Mouse (Mus musculus): ENCODE measurements around the gene Ints7. TPM values are rescaled to one million over a fixed set of nuclear protein-coding genes. Genes with fewer than 3 reads are reported as not detected.

Gene Ints7
- total RNA-seq (2017) = 63.7 and 76.4 TPM in 2 replicates

DNA sequence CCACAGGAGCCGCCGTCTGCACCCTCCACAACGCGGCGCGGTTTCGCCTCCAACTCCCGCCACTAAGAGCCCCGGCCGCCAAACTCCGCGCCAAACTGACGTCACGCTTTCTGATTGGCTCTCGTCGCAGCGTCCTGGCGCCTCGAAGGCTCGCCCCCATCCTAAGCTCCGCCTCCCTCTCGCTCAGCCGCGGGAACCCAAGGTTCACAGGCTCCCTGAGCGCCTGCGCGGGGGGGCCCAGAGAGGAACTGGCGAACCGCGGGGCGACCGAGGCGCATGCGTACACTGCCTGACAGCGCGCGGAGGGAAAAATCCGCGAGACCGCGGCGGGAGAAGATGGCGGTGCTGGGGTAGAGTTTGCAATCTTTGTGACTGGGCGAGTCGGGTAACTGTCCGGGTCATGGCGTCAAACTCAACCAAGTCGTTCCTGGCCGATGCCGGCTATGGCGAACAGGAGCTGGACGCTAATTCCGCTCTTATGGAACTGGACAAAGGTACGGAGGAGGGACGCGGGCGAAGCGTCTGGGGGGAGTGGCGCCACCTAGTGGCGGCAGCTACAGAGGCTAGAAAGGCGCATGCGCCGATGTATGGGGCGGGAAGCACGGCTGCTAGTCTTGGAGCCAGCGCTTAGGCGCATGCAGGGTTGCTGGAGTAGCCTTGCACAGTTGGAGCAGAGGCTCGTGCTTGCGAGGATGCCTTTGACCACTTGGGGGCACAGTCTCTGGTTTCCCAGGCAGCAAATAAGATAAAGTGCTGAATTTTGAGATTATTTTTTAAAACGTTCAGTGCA is at the start of gene Ints7, which contains the start of gene Dtl:
Ints7 (plus strand) TSS at position 179 of the 790 bp plus-strand sequence.
Dtl (minus strand) TSS at position 87 of the 790 bp plus-strand sequence.
- ATAC-seq (replicated peaks in 1 of 2; ENCODE audit: insufficient read depth in 1 of 2, low FRiP score in 2 of 2, low TSS enrichment in 1 of 2, low read depth in 1 of 2, poor library complexity in 2 of 2, severe bottlenecking in 2 of 2) = peak; percentile 89 to 92

DNA sequence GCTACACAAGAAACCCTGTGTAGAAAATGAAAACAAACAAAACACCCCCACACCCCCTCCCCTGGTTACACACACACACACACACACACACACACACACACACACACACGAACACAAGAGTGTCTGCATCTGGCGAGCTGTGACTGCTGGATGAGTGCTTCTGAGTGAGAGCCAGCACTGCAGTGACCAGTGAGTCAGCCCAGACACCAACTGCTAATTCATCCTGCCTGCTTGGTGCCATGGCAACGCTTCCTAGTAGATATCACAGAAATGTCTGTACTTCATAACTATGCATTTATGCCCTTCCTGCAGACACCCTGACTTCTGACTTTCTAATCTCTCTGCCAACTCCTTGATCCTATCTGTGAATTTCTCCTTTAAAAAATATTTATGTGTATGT is 48.3 kb upstream of the Ints7 start:
- peak; percentile 53 to 69 for ATAC-seq (replicated peaks in 1 of 2; ENCODE audit: insufficient read depth in 1 of 2, low FRiP score in 2 of 2, low TSS enrichment in 1 of 2, low read depth in 1 of 2, poor library complexity in 2 of 2, severe bottlenecking in 2 of 2)

DNA sequence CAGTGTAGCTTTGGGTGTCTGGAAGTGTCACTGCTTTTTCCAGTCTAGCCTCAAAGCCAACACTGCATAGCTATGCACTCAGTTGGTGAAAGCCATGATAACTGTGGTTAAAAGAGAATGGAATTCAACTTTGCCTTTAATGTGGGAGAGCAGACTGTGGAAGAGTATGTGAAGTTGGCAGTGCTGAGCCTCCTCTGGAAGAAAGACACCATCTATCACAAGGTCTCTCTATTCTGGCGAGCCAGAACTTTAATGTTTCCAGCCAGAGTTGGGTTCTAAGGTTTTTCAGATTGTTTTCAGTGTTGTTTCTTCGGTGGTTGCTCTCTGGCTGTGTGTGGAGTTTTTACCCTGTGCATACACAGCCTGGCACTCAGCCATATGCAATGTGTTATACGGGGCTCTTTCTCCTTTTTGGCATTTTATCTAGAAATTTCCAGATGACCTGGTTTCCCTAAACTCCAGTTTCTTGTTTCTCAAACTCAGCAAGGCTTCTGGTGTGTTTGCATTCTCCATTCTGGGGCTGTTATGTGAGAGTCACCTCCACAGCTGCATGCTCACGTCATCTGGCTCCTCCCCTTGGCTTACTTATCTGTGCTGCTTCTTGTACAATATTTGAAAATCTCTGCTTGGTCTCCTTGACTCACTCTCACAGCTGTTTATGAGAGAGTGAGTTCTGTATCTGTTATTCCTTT is 47.4 kb upstream of the Ints7 start:
- ATAC-seq (replicated peaks in 1 of 2; ENCODE audit: insufficient read depth in 1 of 2, low FRiP score in 2 of 2, low TSS enrichment in 1 of 2, low read depth in 1 of 2, poor library complexity in 2 of 2, severe bottlenecking in 2 of 2) = no peak

DNA sequence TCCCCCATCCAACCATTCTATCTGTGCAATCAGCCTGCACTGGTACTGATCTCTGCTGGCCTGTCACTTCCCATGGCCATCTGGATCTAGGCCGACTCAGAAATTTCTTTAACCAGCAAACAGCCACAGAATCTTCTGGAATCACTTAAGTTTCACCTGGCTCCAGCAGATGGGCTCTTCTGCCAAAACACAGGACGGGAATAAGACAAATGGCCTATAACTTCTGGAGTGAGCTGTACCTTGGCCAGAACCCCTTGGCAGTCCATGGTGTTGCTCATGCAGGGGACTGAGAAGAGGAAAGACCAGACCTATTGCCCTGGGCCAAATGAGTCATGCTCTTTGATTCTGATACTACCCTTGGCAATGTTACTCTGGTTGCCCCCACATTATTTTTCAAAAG is 46.0 kb upstream of the Ints7 start:
- ATAC-seq (replicated peaks in 1 of 2; ENCODE audit: insufficient read depth in 1 of 2, low FRiP score in 2 of 2, low TSS enrichment in 1 of 2, low read depth in 1 of 2, poor library complexity in 2 of 2, severe bottlenecking in 2 of 2) = no peak

DNA sequence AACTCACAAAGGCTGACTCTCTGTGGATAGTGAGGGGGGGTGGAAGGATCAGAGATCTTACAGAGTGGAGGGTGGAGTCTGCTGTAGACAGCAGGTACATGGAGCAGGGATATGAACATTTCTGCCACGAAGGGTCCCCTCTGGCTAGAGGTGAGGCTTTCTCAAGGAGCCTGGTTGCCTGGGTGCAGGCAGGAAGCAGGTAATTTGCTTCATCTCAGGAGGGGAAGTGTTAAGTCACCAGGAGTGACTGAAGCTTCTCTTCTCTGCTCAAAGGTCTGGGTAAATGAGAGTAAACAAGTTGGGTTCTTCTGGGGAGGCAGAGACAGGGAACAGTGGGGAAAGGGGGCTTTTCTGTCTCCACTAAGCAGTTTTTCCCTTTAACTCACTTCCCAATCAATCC is 44.4 kb upstream of the Ints7 start:
- ATAC-seq (replicated peaks in 1 of 2; ENCODE audit: insufficient read depth in 1 of 2, low FRiP score in 2 of 2, low TSS enrichment in 1 of 2, low read depth in 1 of 2, poor library complexity in 2 of 2, severe bottlenecking in 2 of 2) = no peak

DNA sequence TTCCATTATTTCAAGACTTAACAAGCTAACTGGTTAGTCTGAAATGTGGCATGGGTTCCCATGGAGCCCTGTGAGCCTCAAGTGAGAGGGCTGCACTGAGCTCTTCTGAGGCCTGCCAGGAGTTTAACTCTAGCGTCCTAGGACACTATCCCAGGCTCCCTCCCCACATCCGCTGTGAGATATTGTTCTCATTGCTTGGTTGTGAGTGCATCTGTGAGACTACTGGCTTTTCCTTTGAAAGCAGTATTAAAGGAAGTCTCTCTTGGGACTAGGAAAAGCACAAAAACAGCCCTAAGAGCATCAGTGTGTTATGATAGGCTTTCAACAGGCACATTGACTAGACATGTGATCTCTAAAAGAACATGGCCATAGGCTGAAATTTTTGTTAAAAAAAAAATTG is 40.5 kb upstream of the Ints7 start:
- ATAC-seq (replicated peaks in 1 of 2; ENCODE audit: insufficient read depth in 1 of 2, low FRiP score in 2 of 2, low TSS enrichment in 1 of 2, low read depth in 1 of 2, poor library complexity in 2 of 2, severe bottlenecking in 2 of 2) = no peak

DNA sequence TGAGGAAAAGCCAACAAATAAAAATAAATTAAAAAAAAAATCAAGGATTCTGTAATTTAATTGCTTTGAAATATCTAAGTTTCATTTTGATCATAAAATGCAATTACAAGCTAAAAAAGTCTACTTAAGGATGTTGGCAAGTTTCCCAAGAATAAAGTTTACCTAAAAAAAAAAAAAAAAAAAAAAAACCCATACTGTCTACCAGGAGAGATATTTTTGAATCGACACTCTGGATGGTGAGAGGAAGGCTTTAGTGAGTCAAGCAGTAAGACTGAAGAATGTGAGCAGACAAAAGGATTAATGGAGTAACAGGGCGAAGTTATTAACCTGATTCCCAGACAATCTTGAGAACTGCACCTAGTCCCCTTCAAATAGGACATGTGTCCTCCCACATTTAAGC is 35.1 kb upstream of the Ints7 start:
- no peak for ATAC-seq (replicated peaks in 1 of 2; ENCODE audit: insufficient read depth in 1 of 2, low FRiP score in 2 of 2, low TSS enrichment in 1 of 2, low read depth in 1 of 2, poor library complexity in 2 of 2, severe bottlenecking in 2 of 2)

DNA sequence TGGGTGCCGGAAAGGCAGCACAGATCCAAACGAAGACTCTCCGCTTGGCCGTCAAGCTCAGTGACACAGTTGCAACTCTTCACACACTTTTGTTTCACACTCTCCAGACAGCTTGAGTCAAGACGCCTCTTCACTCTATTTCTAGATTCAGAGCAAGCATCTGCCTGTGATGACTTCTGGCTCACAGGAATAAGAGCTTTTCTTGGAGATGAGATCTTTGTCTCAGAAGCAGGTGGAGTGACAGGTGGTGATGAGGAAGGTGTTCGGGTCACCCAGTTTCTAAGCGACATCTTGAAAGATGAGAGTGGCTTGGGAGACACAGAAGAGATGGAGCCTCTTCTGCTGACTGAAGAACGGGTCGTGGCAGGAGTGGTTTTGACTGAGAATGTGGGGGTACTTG is 34.4 kb upstream of the Ints7 start:
- ATAC-seq (replicated peaks in 1 of 2; ENCODE audit: insufficient read depth in 1 of 2, low FRiP score in 2 of 2, low TSS enrichment in 1 of 2, low read depth in 1 of 2, poor library complexity in 2 of 2, severe bottlenecking in 2 of 2) = no peak

DNA sequence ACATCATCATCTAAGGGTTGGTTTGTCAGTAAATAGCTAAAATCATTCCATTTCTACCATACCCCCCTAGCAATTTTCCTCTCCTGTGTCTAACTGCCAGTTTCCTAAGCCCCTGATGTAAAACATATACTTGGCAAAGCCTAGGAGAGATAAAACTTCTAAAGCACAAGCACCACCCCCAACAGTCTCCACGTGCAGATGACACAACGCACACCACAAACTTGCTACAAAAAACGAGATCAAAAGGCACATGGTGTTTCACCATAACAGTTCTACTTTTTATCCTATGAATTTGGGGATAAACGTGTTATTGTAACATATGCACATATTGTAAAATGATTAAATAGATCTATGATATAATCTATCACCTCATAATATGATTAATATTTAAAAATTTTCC is 33.8 kb upstream of the Ints7 start:
- ATAC-seq (replicated peaks in 1 of 2; ENCODE audit: insufficient read depth in 1 of 2, low FRiP score in 2 of 2, low TSS enrichment in 1 of 2, low read depth in 1 of 2, poor library complexity in 2 of 2, severe bottlenecking in 2 of 2) = no peak

DNA sequence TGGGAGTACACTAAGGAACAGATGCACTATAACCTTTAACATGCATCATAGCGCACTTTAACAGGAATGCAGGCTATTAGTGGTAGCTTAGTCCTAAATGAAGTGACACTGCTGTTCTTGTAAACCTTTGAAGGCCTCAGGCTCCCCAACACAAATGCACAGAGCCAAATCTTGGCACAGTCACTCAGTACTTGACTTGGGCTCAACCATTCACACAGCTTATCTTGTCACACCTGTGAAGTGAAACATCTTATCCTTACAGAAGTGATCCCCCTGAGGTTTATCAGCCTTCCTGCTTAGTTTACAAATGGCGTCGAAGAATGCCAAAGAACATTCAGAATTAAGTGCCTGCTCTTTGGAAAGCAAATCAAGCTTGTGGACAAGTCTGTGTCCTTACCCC is 31.7 kb upstream of the Ints7 start:
- ATAC-seq (replicated peaks in 1 of 2; ENCODE audit: insufficient read depth in 1 of 2, low FRiP score in 2 of 2, low TSS enrichment in 1 of 2, low read depth in 1 of 2, poor library complexity in 2 of 2, severe bottlenecking in 2 of 2) = no peak

DNA sequence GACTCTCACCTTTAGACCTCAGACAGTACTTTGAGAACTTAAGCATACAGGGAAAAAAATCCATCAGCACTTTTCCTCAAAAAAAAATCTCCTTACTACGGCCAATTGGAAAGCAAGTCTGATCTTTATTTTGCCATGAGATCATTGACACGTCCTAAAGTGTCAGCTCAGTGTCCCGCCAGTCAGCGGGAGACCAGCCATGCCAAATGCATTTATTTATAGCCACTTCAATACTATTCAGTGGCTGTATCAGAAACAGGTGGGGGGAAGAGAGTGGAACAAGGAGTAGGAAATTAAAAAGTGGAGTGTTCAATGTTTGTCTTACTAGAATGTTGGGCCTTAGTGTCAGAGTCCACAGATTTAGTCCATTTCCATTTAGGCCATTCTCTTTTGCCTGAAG is 24.6 kb upstream of the Ints7 start:
- ATAC-seq (replicated peaks in 1 of 2; ENCODE audit: insufficient read depth in 1 of 2, low FRiP score in 2 of 2, low TSS enrichment in 1 of 2, low read depth in 1 of 2, poor library complexity in 2 of 2, severe bottlenecking in 2 of 2) = no peak

DNA sequence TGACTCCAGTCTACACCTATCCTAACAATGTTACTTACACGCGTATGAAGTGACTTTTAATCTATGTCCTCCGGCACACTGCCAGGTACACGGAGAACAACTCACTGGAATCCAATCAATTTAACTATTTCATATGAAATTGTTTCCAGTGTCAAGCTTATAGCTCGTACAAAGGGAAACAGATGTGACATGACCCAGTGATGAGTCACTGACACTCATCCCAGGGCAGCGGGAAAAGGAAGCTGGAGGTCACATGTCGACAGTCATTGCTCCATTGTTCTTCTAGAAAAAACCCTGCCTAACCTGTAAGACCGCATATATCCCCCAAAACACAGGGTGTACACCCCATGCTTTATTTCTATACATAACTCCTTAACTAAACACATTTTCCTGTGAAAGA is 18.3 kb upstream of the Ints7 start:
- ATAC-seq (replicated peaks in 1 of 2; ENCODE audit: insufficient read depth in 1 of 2, low FRiP score in 2 of 2, low TSS enrichment in 1 of 2, low read depth in 1 of 2, poor library complexity in 2 of 2, severe bottlenecking in 2 of 2) = no peak

DNA sequence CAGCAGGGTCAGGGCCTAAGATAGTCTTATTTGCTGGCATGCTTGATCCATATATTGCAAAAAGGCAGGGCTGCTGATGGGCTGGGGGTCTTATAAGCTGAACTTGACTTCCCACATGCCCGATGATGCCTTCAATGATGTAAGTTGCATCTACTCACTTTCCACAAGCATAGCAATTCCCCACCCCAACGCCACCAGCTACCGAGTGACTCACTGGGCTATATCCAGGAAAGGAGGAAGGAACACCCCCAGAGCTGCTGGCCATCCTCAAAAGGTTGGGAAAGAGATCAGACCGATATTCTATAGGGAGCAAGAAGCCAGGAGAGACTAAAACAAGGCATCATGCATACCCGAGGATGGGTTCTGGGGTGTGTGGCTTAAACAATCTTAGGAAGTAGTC is 15.7 kb upstream of the Ints7 start:
- ATAC-seq (replicated peaks in 1 of 2; ENCODE audit: insufficient read depth in 1 of 2, low FRiP score in 2 of 2, low TSS enrichment in 1 of 2, low read depth in 1 of 2, poor library complexity in 2 of 2, severe bottlenecking in 2 of 2) = no peak

DNA sequence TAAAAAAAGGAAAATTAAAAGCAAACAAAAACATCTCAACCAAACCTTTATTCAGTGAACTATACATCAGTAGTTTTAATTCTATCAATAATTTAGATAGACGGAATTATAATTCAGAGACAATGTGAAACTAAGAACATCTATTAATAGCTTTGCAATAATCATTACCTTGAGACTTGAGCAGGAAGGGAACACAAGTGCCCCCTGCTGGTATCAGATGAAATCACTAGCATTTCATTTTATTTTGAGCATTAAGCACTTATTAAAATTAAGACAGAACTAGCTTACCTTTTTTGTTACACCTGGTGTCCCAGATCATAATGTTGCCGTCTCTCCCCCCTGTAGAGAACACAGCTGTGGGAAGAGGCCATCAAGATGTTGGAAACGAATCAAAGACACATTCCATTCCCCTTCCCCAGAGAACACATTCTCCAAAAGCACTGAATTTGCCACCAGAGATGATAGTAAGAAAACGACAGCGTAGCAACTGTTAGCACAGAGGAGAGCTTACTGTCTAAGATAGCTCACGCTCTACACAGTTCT is 12.5 kb upstream of the Ints7 start:
- ATAC-seq (replicated peaks in 1 of 2; ENCODE audit: insufficient read depth in 1 of 2, low FRiP score in 2 of 2, low TSS enrichment in 1 of 2, low read depth in 1 of 2, poor library complexity in 2 of 2, severe bottlenecking in 2 of 2) = peak; percentile 55 to 56; a peak in 2 of 4 replicates

DNA sequence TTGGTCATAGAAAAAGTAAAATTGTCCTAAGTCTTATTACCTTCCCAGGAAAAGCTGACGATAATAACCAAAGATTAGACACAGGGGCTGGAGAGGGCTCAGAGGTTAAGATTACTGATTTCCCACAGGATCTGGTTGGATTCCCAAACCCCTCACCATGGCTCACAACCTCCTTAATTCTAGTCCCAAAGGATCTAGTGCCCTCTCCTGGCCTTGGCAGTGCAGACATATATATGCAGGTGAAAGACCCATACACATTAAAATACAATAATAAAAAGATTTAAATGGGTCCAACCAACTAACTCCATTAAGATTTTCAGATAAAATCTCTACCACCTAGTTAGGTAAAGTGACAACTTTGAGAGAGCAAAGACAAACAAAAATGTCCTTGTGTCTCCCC is 7.6 kb upstream of the Ints7 start:
- no peak for ATAC-seq (replicated peaks in 1 of 2; ENCODE audit: insufficient read depth in 1 of 2, low FRiP score in 2 of 2, low TSS enrichment in 1 of 2, low read depth in 1 of 2, poor library complexity in 2 of 2, severe bottlenecking in 2 of 2)

DNA sequence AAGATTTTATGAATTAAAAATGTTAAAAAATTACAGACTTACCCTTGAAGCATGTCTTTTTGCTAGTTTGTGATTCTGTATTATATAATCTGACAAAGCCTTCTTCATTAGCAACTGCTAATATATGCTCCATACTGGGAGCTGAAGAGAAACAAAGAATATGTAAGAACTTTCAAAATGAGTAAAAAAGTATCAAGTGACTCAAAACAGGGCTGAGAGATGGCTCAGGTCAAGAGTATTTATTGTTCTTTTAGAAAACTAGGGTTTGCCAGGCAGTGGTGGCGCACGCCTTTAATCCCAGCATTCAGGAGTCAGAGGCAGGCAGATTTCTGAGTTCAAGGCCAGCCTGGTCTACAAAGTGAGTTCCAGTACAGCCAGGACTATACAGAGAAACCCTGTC is 5.8 kb upstream of the Ints7 start:
- ATAC-seq (replicated peaks in 1 of 2; ENCODE audit: insufficient read depth in 1 of 2, low FRiP score in 2 of 2, low TSS enrichment in 1 of 2, low read depth in 1 of 2, poor library complexity in 2 of 2, severe bottlenecking in 2 of 2) = no peak

DNA sequence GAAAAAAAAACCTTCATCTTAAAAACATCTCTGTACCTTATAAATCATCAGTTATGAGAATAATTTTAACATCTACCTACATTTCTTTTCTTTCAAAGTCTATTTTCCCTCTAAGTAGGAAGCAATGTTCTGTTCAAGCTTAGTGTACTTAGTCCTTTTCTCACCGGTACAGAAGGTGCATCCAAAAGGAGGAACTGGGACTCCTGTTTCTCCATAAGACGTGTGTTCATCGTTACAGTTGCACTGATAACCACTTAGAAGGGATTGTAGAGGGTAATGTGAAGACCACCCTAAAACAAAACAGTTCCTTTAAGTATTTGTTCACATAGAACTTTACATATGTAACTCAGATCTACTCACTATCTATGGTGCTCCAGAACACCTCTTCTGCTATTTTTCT is 5.0 kb upstream of the Ints7 start:
- ATAC-seq (replicated peaks in 1 of 2; ENCODE audit: insufficient read depth in 1 of 2, low FRiP score in 2 of 2, low TSS enrichment in 1 of 2, low read depth in 1 of 2, poor library complexity in 2 of 2, severe bottlenecking in 2 of 2) = no peak

DNA sequence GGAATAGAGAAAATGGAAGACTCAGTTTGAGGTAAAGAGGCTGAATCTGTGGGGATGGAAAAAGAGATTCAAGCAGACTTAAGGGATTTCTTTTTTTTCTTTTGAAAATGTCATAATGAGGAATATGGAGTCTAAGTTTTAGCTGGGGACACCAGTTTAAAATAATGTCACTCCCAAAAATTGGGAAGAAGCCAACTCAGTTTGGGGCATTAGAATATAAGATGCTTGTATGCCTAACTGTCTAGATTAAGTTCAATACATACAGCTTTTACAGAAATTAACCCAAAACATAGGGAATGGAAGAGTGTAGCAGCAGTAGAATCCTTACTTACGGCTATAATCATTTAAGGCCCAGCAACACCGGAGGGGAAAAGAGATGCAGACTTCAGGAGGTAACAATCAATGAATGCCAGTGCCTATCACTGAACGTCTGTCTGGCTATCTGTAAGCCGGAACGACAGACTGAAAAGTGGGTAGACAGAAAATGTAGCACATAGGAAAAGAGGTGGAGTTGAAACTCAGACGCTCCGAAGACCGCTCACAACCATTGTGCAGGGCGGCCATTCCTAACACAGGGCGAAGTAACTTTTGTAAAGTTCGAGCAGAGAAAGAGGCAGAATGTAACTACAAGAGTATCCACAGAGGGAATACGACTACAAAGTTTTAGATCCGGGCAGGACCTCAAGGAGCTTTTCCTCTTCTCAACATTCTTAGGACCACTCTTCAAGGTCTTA is 1.4 kb upstream of the Ints7 start:
- ATAC-seq (replicated peaks in 1 of 2; ENCODE audit: insufficient read depth in 1 of 2, low FRiP score in 2 of 2, low TSS enrichment in 1 of 2, low read depth in 1 of 2, poor library complexity in 2 of 2, severe bottlenecking in 2 of 2) = no peak
